Mouse (Mus musculus): ENCODE measurements around the gene Map7d1.

DNA sequence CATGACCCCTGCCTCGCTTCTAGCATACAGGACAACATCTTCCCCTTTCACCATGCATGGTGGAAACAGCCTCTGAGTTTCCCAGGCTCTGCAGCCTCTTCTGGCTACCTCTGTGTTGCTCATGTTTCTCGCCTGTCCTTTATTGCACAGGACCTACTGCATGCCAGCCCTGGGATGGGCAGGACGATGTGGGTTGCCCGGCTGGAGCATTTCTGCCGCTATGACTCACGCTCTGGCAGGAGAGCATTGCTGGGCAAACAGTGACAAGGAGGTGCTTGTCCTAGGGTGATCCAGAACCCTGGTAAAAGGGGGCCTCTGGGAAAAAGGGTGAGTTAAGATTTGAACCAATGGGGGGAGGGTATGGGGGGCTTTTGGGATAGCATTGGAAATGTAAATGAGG, 38.4 kb downstream of the Map7d1 start:
- TF ChIP-seq CTCF (IDR thresholded peaks at IDR 0.05; ENCODE audit: borderline replicate concordance, insufficient read depth, low read length): no peak
- no peak for TF ChIP-seq POLR2A (IDR thresholded peaks at IDR 0.05; ENCODE audit: low read depth, low read length)
